Mouse (Mus musculus) layer of hippocampus, postnatal 36 days (tissue): ENCODE data around the gene Steap3. TPM values are rescaled to one million over a fixed set of nuclear protein-coding genes. Genes with fewer than 3 reads are reported as not detected.

Experiments
- DNase-seq, 2 experiments: peaks; one replicate each; pipeline ENCODE4 v3.0.0; 2022
- total RNA-seq, 2 experiments: library from RNA; stranded (reverse); gene quantifications; 2 replicates each; pipeline ENCODE4 v1.2.3; 2021

Steap3 gene
- total RNA-seq, 2 experiments from 2014 or later: 7.1 to 7.2 TPM

- no peak for DNase-seq
Measured at GRCm38 (mm10) chr1:120250586-120250985, 21.9 kb downstream of the Steap3 start.

GRCm38 (mm10) chr1:120249842-120250241 is 22.7 kb downstream of the Steap3 start:
- DNase-seq: no peak

GRCm38 (mm10) chr1:120248156-120248555 is 24.3 kb downstream of the Steap3 start:
- peak; percentile 24 to 38 for DNase-seq

- no peak for DNase-seq
Measured at GRCm38 (mm10) chr1:120247351-120247750, 25.2 kb downstream of the Steap3 start.

- DNase-seq: no peak
Measured at GRCm38 (mm10) chr1:120246946-120247345, 25.6 kb downstream of the Steap3 start.

- DNase-seq: peak; percentile 52 to 65
Measured at GRCm38 (mm10) chr1:120245661-120246131, 26.8 kb downstream of the Steap3 start.

- DNase-seq: no peak
Measured at GRCm38 (mm10) chr1:120244646-120245045, 27.9 kb downstream of the Steap3 start.

GRCm38 (mm10) chr1:120243987-120244386 is 28.5 kb downstream of the Steap3 start:
- no peak for DNase-seq

GRCm38 (mm10) chr1:120237068-120237467 is 35.4 kb downstream of the Steap3 start:
- no peak for DNase-seq

GRCm38 (mm10) chr1:120236424-120236823 is 36.1 kb downstream of the Steap3 start:
- DNase-seq: no peak

- DNase-seq: no peak
Measured at GRCm38 (mm10) chr1:120235631-120236215, 36.8 kb downstream of the Steap3 start.

- no peak for DNase-seq
Measured at GRCm38 (mm10) chr1:120232170-120232569, 40.3 kb downstream of the Steap3 start.

GRCm38 (mm10) chr1:120231334-120231733 is 41.2 kb downstream of the Steap3 start:
- peak; percentile 34 to 41 for DNase-seq

GRCm38 (mm10) chr1:120229723-120230471 is 42.6 kb downstream of the Steap3 start:
- no peak for DNase-seq

- no peak for DNase-seq
Measured at GRCm38 (mm10) chr1:120223613-120224012, 48.9 kb downstream of the Steap3 start.

GRCm38 (mm10) chr1:120221285-120221684 is 51.2 kb downstream of the Steap3 start:
- DNase-seq: no peak

GRCm38 (mm10) chr1:120220841-120221240 is 51.7 kb downstream of the Steap3 start:
- no peak for DNase-seq

- peak; percentile 16 to 18 for DNase-seq
Measured at GRCm38 (mm10) chr1:120208502-120209230, 63.8 kb downstream of the Steap3 start.

- peak; percentile 53 to 54 for DNase-seq
Measured at GRCm38 (mm10) chr1:120207568-120207967, 64.9 kb downstream of the Steap3 start.

- no peak for DNase-seq
Measured at GRCm38 (mm10) chr1:120204834-120205233, 67.7 kb downstream of the Steap3 start.

- no peak for DNase-seq
Measured at GRCm38 (mm10) chr1:120203836-120204235, 68.7 kb downstream of the Steap3 start.

GRCm38 (mm10) chr1:120202542-120202941 is 70.0 kb downstream of the Steap3 start:
- no peak for DNase-seq

GRCm38 (mm10) chr1:120198942-120199341 is 73.6 kb downstream of the Steap3 start:
- DNase-seq: no peak
